Mouse (Mus musculus): ENCODE measurements around the gene Dlg2. TPM values are rescaled to one million over a fixed set of nuclear protein-coding genes. Genes with fewer than 3 reads are reported as not detected.

Dlg2 gene
- polyA plus RNA-seq, 1 experiment, result 1.3 TPM

GRCm38 (mm10) chr7:91442447-91443376 is 966.2 kb downstream of the Dlg2 start:
- no peak for DNase-seq
- Histone ChIP-seq H3K4me3 (replicated peaks; ENCODE audit: extremely low read depth, low read depth, low read length) (no peak overlapping the region), H3K4me1 (ENCODE audit: control insufficient read depth, insufficient read depth, low read length) (no peaks in the 10 kb centered on the region)
- whole genome bisulfite sequencing, result 56% methylated on average over 11 of the region's 11 CpGs
- TF ChIP-seq CTCF (IDR thresholded peaks at IDR 0.05; ENCODE audit: insufficient read depth, low read length) (no peak), POLR2A (IDR thresholded peaks at IDR 0.05; ENCODE audit: borderline replicate concordance, extremely low read depth, low read depth, low read length) (no peak)

- no peak for TF ChIP-seq CTCF (IDR thresholded peaks at IDR 0.05; ENCODE audit: insufficient read depth, low read length)
- no peak for TF ChIP-seq POLR2A (IDR thresholded peaks at IDR 0.05; ENCODE audit: borderline replicate concordance, extremely low read depth, low read depth, low read length)
- Histone ChIP-seq H3K4me1 (ENCODE audit: control insufficient read depth, insufficient read depth, low read length) (no peaks in the 10 kb centered on the region), H3K4me3 (replicated peaks; ENCODE audit: extremely low read depth, low read depth, low read length) (no peak overlapping the region)
- DNase-seq, result no peak
- 65% methylated on average over 5 of the region's 5 CpGs for WGBS
Observed at GRCm38 (mm10) chr7:91443377-91443714, 966.9 kb downstream of the Dlg2 start.

- no peaks in the 10 kb centered on the region for H3K4me1 ChIP-seq (ENCODE audit: control insufficient read depth, insufficient read depth, low read length)
- DNase-seq, result no peak
- H3K4me3 ChIP-seq (replicated peaks; ENCODE audit: extremely low read depth, low read depth, low read length), result no peak overlapping the region
- WGBS, result 39% methylated on average over 3 of the region's 3 CpGs
- TF ChIP-seq POLR2A (IDR thresholded peaks at IDR 0.05; ENCODE audit: borderline replicate concordance, extremely low read depth, low read depth, low read length) (no peak), CTCF (IDR thresholded peaks at IDR 0.05; ENCODE audit: insufficient read depth, low read length) (no peak)
Observed at GRCm38 (mm10) chr7:91443913-91444312, 967.4 kb downstream of the Dlg2 start.

- H3K4me3 ChIP-seq (replicated peaks; ENCODE audit: extremely low read depth, low read depth, low read length), result no peak overlapping the region
- 54% methylated on average over 3 of the region's 3 CpGs for WGBS
- TF ChIP-seq CTCF (IDR thresholded peaks at IDR 0.05; ENCODE audit: insufficient read depth, low read length), result no peak
- TF ChIP-seq POLR2A (IDR thresholded peaks at IDR 0.05; ENCODE audit: borderline replicate concordance, extremely low read depth, low read depth, low read length), result no peak
- DNase-seq, result no peak
- H3K4me1 ChIP-seq (ENCODE audit: control insufficient read depth, insufficient read depth, low read length), result no peaks in the 10 kb centered on the region
Observed at GRCm38 (mm10) chr7:91444728-91445127, 968.3 kb downstream of the Dlg2 start.

- WGBS, result 8% methylated on average over 1 of the region's 1 CpGs
- TF ChIP-seq POLR2A (IDR thresholded peaks at IDR 0.05; ENCODE audit: borderline replicate concordance, extremely low read depth, low read depth, low read length) (no peak), CTCF (IDR thresholded peaks at IDR 0.05; ENCODE audit: insufficient read depth, low read length) (no peak)
- Histone ChIP-seq H3K4me1 (ENCODE audit: control insufficient read depth, insufficient read depth, low read length) (no peaks in the 10 kb centered on the region), H3K4me3 (replicated peaks; ENCODE audit: extremely low read depth, low read depth, low read length) (no peak overlapping the region)
- no peak for DNase-seq
Observed at GRCm38 (mm10) chr7:91456796-91457195, 980.3 kb downstream of the Dlg2 start.

- no peak for DNase-seq
- TF ChIP-seq CTCF (IDR thresholded peaks at IDR 0.05; ENCODE audit: insufficient read depth, low read length) (peak; percentile 51), POLR2A (IDR thresholded peaks at IDR 0.05; ENCODE audit: borderline replicate concordance, extremely low read depth, low read depth, low read length) (no peak)
- Histone ChIP-seq H3K4me1 (ENCODE audit: control insufficient read depth, insufficient read depth, low read length) (no peaks in the 10 kb centered on the region), H3K4me3 (replicated peaks; ENCODE audit: extremely low read depth, low read depth, low read length) (no peak overlapping the region)
- WGBS, result 0% methylated on average over 1 of the region's 1 CpGs
Observed at GRCm38 (mm10) chr7:91457207-91457606, 980.7 kb downstream of the Dlg2 start.

GRCm38 (mm10) chr7:91461352-91461751 is 984.9 kb downstream of the Dlg2 start:
- no peak for DNase-seq
- TF ChIP-seq CTCF (IDR thresholded peaks at IDR 0.05; ENCODE audit: insufficient read depth, low read length), result no peak
- TF ChIP-seq POLR2A (IDR thresholded peaks at IDR 0.05; ENCODE audit: borderline replicate concordance, extremely low read depth, low read depth, low read length), result no peak
- Histone ChIP-seq H3K4me3 (replicated peaks; ENCODE audit: extremely low read depth, low read depth, low read length) (no peak overlapping the region), H3K4me1 (ENCODE audit: control insufficient read depth, insufficient read depth, low read length) (no peaks in the 10 kb centered on the region)
- 85% methylated on average over 3 of the region's 3 CpGs for WGBS

GRCm38 (mm10) chr7:91463256-91463655 is 986.8 kb downstream of the Dlg2 start:
- DNase-seq, result no peak
- TF ChIP-seq POLR2A (IDR thresholded peaks at IDR 0.05; ENCODE audit: borderline replicate concordance, extremely low read depth, low read depth, low read length) (no peak), CTCF (IDR thresholded peaks at IDR 0.05; ENCODE audit: insufficient read depth, low read length) (no peak)
- H3K4me3 ChIP-seq (replicated peaks; ENCODE audit: extremely low read depth, low read depth, low read length), result no peak overlapping the region
- 61% methylated on average over 7 of the region's 7 CpGs for WGBS
- no peaks in the 10 kb centered on the region for H3K4me1 ChIP-seq (ENCODE audit: control insufficient read depth, insufficient read depth, low read length)

GRCm38 (mm10) chr7:91467061-91467460 is 990.6 kb downstream of the Dlg2 start:
- no peak for TF ChIP-seq POLR2A (IDR thresholded peaks at IDR 0.05; ENCODE audit: borderline replicate concordance, extremely low read depth, low read depth, low read length)
- no peak for TF ChIP-seq CTCF (IDR thresholded peaks at IDR 0.05; ENCODE audit: insufficient read depth, low read length)
- 41% methylated on average over 3 of the region's 3 CpGs for WGBS
- no peak overlapping the region for H3K4me3 ChIP-seq (replicated peaks; ENCODE audit: extremely low read depth, low read depth, low read length)
- no peaks in the 10 kb centered on the region for H3K4me1 ChIP-seq (ENCODE audit: control insufficient read depth, insufficient read depth, low read length)
- no peak for DNase-seq

- TF ChIP-seq POLR2A (IDR thresholded peaks at IDR 0.05; ENCODE audit: borderline replicate concordance, extremely low read depth, low read depth, low read length) (no peak), CTCF (IDR thresholded peaks at IDR 0.05; ENCODE audit: insufficient read depth, low read length) (no peak)
- H3K4me3 ChIP-seq (replicated peaks; ENCODE audit: extremely low read depth, low read depth, low read length), result no peak overlapping the region
- no peak for DNase-seq
- WGBS, result 59% methylated on average over 3 of the region's 3 CpGs
- H3K4me1 ChIP-seq (ENCODE audit: control insufficient read depth, insufficient read depth, low read length), result no peaks in the 10 kb centered on the region
Observed at GRCm38 (mm10) chr7:91479145-91479544, 1002.7 kb downstream of the Dlg2 start.
